Mouse (Mus musculus) testis, postnatal 14 days (tissue): Measurements from ENCODE around the gene Lsr.
"Not testable (repeated sequence)": the region's sequence is repeated elsewhere in the genome, so short reads cannot be mapped to it uniquely, and the experiment has no call there.

Experiments used
- DNase-seq: peaks from one replicate; pipeline ENCODE4 v3.0.0; 2021; ENCODE audit warnings: low spot score

Lsr gene

DNA sequence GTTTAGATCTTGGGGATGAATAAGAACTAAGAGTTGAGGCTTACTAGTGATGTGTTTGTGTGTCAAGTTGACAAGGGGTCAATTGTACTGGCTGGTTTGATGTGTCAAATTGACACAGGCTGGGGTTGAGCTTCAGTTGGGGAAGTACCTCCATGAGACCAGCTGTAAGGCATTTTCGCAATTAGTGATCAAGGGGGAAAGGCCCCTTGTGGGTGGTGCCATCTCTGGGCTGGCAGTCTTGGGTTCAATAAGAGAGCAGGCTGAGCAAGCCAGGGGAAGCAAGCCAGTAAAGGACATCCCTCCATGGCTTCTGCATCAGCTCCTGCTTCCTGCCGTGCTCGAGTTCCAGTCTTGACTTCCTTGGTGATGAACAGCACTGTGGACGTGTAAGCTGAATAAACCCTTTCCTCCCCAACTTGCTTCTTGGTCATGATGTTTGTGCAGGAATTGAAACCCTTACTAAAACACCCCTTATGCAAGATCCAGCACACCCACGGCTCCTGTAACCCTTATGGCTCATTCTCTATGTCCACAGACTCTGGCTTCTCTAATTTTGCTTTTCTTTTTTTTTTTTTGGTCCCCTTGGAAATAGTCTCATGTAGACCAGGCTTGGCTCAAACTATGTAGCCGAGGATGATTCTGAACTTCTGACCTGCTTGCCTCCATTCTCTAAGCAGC lies 37.7 kb downstream of the Lsr start:
- not testable (repeated sequence) for DNase-seq

DNA sequence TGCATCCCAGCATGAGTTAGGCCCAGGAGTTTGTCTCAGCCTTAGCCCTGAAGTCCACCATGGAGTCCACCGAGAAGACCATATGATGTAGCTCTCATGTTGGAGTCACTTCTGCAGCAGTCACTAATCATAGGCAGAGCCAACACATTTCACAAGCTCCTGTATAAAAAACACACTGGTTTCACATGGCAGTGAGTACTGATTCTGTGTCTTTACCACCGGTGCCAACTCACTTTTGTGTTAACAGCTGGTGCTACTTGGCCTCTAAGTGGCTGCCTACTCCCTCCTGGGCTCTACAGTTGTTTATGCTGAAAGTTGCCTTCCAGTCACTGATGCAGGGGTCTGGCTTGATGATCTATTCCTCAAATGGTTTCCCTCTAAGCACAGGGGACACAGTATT lies 48.7 kb downstream of the Lsr start, which contains the start of gene Hamp2:
TSS of gene Hamp2 (minus strand) at position 101 of the 400 bp plus-strand sequence.
- DNase-seq = not testable (repeated sequence)

GRCm38 (mm10) chr7:30924071-30924470 lies 49.2 kb downstream of the Lsr start:
- DNase-seq = no peak

- not testable (repeated sequence) for DNase-seq
Observed at GRCm38 (mm10) chr7:30922490-30922889, 50.8 kb downstream of the Lsr start.

GRCm38 (mm10) chr7:30920217-30920616 lies 53.0 kb downstream of the Lsr start:
- DNase-seq = no peak

DNA sequence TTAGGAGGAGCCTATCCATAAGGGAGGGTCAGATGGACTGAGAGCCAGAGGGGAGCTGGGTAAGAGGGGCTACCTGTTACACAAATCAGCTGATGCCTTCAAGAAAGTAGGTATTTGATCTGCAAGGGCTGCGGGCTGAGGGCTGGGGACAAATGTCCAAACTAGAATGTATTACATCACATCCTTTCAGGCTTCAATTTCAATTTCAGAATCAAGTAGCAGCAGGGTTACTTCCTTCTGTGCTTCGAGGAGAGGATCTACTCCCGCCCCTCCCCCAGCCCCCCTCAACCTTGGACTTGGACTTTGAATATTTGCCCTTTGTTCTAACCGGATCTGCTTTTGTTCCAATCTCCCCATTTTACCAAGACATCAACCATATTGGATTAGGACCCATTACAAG lies 56.0 kb downstream of the Lsr start:
- DNase-seq = no peak

DNA sequence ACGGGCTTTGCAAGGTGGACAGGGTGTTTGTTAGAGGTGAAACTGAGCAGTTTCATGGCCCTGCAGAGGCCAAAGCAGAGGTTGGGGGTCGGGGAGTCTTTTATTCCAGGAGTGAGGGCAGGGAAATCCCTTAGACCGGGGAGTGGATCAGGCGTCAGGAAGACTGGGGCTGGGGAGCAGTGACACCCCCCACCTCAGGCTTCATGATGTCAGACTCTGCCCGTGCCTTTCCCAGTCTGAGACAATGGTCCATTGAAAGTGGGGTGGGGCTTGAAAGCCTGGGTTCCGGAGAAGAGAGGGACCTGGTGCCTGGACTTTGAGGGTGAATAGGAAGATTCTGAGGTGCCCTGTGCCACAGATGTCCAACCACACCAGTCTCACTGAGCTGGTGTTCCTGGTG lies 56.6 kb downstream of the Lsr start:
- DNase-seq = no peak

- no peak for DNase-seq
Observed at GRCm38 (mm10) chr7:30914732-30915131, 58.5 kb downstream of the Lsr start, which contains the start of gene Mag. Gene Mag, minus strand, starts transcription at chr7:30914873.

- no peak for DNase-seq
Observed at GRCm38 (mm10) chr7:30909773-30910172, 63.5 kb downstream of the Lsr start.

GRCm38 (mm10) chr7:30908992-30909431 lies 64.3 kb downstream of the Lsr start:
- DNase-seq = no peak

GRCm38 (mm10) chr7:30908277-30908991 lies 64.8 kb downstream of the Lsr start:
- DNase-seq = no peak
